Mouse (Mus musculus) liver, embryonic 14.5 days (tissue): ENCODE measurements around the gene Med27. TPM values are rescaled to one million over a fixed set of nuclear protein-coding genes. Genes with fewer than 3 reads are reported as not detected.

Experiments
- ATAC-seq: fragments of 200-750 bp; cut with Nextera tagmentation; 2 replicates; pipeline ENCODE4 v1.8.0; 2017; ENCODE audit warnings: moderate number of reproducible peaks, mild to moderate bottlenecking, moderate library complexity; ENCODE audit not compliant: insufficient read depth
- DNase-seq, 3 experiments: peaks; one replicate each; pipeline ENCODE4 v3.0.0-alpha.2; 2012 to 2013; ENCODE audit warnings: low read depth in 3 of 3, low spot score in 3 of 3
- H3K27ac ChIP-seq: fragments of 300-500 bp; sonication (generic); 2 replicates; pipeline ENCODE4 v1.5.1; 2014; ENCODE audit warnings: moderate library complexity, mild to moderate bottlenecking, control low read depth, inconsistent platforms
- H3K27me3 ChIP-seq: fragments of 300-500 bp; sonication (generic); 2 replicates; pipeline ENCODE4 v1.6.1; 2014; ENCODE audit warnings: mild to moderate bottlenecking, low read length, moderate library complexity; ENCODE audit not compliant: control insufficient read depth, insufficient read depth
- H3K36me3 ChIP-seq: fragments of 300-500 bp; sonication (generic); replicated peaks from 2 replicates; pipeline ENCODE4 v1.6.1; 2014; ENCODE audit warnings: low read depth; ENCODE audit not compliant: control insufficient read depth, insufficient read depth
- H3K4me1 ChIP-seq, 2 experiments: fragments of 200-500 bp in 1 of 2; fragments of 300-500 bp in 1 of 2; sonication (generic) in 1 of 2; replicated peaks; 2 replicates each; pipeline ENCODE4 v1.6.1; 2012 to 2014; ENCODE audit warnings: antibody characterized with exemption in 1 of 2, inconsistent platforms in 1 of 2, low read length in 1 of 2; ENCODE audit not compliant: control insufficient read depth in 2 of 2, insufficient read depth in 2 of 2
- H3K4me2 ChIP-seq: fragments of 300-500 bp; sonication (generic); 2 replicates; pipeline ENCODE4 v1.6.1; 2014; ENCODE audit warnings: low read depth, mild to moderate bottlenecking, control low read depth, moderate library complexity
- H3K4me3 ChIP-seq, 2 experiments: fragments of 200-500 bp in 1 of 2; fragments of 300-500 bp in 1 of 2; sonication (generic) in 1 of 2; 2 replicates each; pipeline ENCODE4 v1.5.1; 2012 to 2014; ENCODE audit warnings: low read depth in 2 of 2, low read length in 2 of 2, mild to moderate bottlenecking in 2 of 2, control low read depth in 1 of 2, inconsistent platforms in 1 of 2, moderate library complexity in 1 of 2; ENCODE audit not compliant: insufficient read depth in 1 of 2
- H3K9ac ChIP-seq: fragments of 300-500 bp; sonication (generic); replicated peaks from 2 replicates; pipeline ENCODE4 v1.6.1; 2014; ENCODE audit warnings: mild to moderate bottlenecking, control low read depth, moderate library complexity
- H3K9me3 ChIP-seq: fragments of 300-500 bp; sonication (generic); 2 replicates; pipeline ENCODE4 v1.6.1; 2016; ENCODE audit warnings: low read length, mixed read lengths; ENCODE audit not compliant: control insufficient read depth
- CTCF ChIP-seq: IDR thresholded peaks from 2 replicates; pipeline ENCODE4 v1.5.1; 2016; ENCODE audit warnings: antibody characterized with exemption, low read depth, control low read depth
- EP300 ChIP-seq: IDR thresholded peaks from 2 replicates; pipeline ENCODE4 v1.6.1; 2016; ENCODE audit warnings: antibody characterized with exemption, low read depth
- WGBS: fragments of 180-500 bp; shearing (Covaris S2); extraction: QIAGEN DNeasy Blood & Tissue Kit; methylation state at CpG from one replicate; pipeline ENCODE4 v1.1.7; 2014; ENCODE audit not compliant: insufficient replicate concordance; 5-methylcytosine and 5-hydroxymethylcytosine counted together
- polyA plus RNA-seq, 2 experiments: library from polyadenylated mRNA; depleted of rRNA in 1 of 2; stranded (reverse) in 1 of 2; unstranded in 1 of 2; fragments of >200 nt; fragmentation: Nextera tagmentation in 1 of 2; extraction: Ambion mirVana in 1 of 2; gene quantifications; 2 replicates each; pipeline versions ENCODE4 v1.2.1 to v1.2.3; 2012 to 2014

Gene Med27
- polyA plus RNA-seq (2012; rRNA removed) (15.0 TPM in 2 replicates), polyA plus RNA-seq (2014; fragmentation: Nextera tagmentation; extraction: Ambion mirVana) (16.5 and 17.0 TPM in 2 replicates)

DNA sequence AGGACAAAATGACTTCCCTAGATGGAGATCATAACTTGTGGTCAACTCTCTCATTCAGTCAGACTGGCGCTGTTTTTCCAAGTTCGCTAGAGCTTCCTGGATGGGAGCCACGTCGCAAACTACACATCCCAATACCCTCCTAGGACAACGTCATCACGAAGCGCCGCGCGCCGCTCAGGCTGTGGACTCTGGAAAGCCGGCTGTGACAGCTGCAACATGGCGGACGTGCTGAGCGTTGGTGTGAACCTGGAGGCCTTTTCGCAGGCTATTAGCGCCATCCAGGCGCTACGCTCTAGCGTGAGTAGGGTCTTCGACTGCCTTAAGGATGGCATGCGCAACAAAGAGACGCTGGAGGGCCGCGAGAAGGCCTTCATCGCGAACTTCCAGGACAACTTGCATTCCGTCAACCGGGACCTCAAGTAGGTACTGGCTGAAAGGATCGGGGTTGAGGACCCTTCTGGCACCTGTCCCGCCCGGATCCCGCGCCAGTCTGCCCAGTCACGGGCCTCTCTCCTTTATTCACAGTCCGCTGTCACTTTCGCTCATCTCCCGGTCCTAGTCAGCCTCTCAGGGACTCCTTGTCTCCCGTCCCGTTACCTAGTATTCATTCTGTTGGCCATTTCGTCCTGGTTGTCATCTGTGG, at the start of gene Med27:
Med27 (plus strand) TSS at position 191 of the 643 bp plus-strand sequence.
- Histone ChIP-seq H3K4me3 (peak within 1 kb of the TSS; percentile 85 to 95), H3K4me2 (peak within 1 kb of the TSS; percentile 86), H3K4me1 (peaks cover 2 to 7% of the 10 kb centered on the region in 2 experiments; a peak in 2 of 4 replicates), H3K27ac (no peak within 1 kb of the TSS), H3K36me3 (peaks cover under 1% of the 10 kb centered on the region; the same call in 1 of the 2 replicates), H3K27me3 (no peaks in the 10 kb centered on the region), H3K9ac (peak within 1 kb of the TSS; percentile 88), H3K9me3 (no peaks in the 10 kb centered on the region)
- 1% methylated on average over 41 of the region's 41 CpGs for WGBS
- TF ChIP-seq EP300 (no peak), CTCF (no peak)
- DNase-seq (peak; percentile 85 to 87 (median 87)), ATAC-seq (peak; percentile 97)

DNA sequence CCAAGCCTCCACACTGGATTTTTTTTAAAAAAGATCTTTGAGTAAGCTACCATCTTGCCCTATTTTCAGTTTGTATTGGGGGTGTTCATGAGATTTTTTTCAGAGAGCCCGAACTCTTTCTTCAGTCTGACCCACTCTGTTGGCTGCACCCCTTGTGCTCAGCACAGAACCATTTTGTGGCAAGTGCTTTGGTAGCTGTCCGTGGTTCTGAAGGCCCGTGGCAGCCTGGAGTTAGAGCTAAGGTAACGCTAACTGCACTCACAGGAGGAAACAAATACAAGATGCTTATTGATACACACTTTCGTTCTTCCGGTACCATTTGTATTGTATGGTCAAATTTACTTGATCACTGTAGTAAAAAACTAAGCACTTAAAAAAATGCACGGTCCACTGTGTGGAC, 36.7 kb upstream of the Med27 start:
- H3K36me3 ChIP-seq: no peaks in the 10 kb centered on the region
- no peak for TF ChIP-seq CTCF
- no peak for TF ChIP-seq EP300
- ATAC-seq: no peak
- no peak overlapping the region for H3K4me3 ChIP-seq
- H3K9ac ChIP-seq: no peak overlapping the region
- no peak overlapping the region for H3K4me2 ChIP-seq
- no peaks in the 10 kb centered on the region for H3K27me3 ChIP-seq
- H3K27ac ChIP-seq: no peak overlapping the region
- H3K9me3 ChIP-seq: no peaks in the 10 kb centered on the region
- 34% methylated on average over 7 of the region's 7 CpGs for WGBS
- no peaks in the 10 kb centered on the region for H3K4me1 ChIP-seq
- no peak for DNase-seq

DNA sequence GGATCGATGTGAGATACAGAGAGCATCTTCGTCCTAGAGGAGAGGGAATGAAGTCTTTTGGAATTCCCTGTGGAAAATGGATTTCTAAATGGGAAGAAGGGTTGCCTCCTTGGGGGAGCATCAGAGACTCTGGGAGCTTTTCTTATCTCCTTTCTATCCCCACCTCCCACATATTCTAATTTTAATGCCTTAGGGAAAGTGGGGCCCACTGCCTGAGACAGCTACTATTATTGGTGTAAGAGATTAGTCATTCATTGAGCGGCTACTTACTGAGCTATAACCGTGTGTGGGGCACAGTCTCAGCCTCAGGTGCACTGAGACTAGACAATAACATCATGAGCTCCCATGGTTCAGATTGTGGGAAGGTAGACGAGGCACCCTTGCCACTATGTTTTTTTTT, 34.6 kb upstream of the Med27 start:
- ATAC-seq (no peak), DNase-seq (no peak)
- Histone ChIP-seq H3K4me3 (no peak overlapping the region), H3K4me1 (no peaks in the 10 kb centered on the region), H3K4me2 (no peak overlapping the region), H3K27ac (no peak overlapping the region), H3K36me3 (no peaks in the 10 kb centered on the region), H3K9ac (no peak overlapping the region), H3K9me3 (no peaks in the 10 kb centered on the region), H3K27me3 (no peaks in the 10 kb centered on the region)
- TF ChIP-seq CTCF (no peak), EP300 (no peak)
- WGBS: 50% methylated on average over 5 of the region's 5 CpGs

DNA sequence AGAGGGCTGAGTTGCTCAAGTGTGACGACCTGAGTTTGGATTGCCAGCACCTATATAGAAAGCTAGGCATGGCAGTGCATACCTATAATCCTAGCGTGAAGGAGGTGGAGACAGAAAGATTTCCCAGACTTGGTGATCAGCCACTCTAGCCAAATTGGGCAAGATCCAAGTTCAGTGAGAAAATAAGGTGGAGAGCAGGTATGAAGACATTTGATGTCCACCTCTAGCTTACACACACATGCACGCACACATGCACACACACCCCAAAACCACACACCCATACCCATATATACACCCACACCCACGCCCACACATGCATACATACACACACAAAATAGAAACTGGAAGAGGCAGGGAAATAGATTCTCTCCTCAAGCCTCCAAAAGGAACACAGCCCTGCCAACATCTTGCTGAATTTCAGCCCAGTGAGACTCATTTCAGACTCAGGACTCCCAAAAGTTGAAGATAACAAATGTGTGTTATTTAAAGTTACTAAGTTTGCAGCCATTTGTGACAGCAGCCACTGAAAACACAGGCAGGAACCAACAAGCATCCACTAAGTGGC, 28.6 kb upstream of the Med27 start:
- Histone ChIP-seq H3K9me3 (no peaks in the 10 kb centered on the region), H3K4me2 (no peak overlapping the region), H3K4me3 (no peak overlapping the region), H3K9ac (no peak overlapping the region), H3K36me3 (no peaks in the 10 kb centered on the region), H3K4me1 (no peaks in the 10 kb centered on the region), H3K27me3 (no peaks in the 10 kb centered on the region), H3K27ac (no peak overlapping the region)
- no peak for DNase-seq
- 47% methylated on average over 4 of the region's 4 CpGs for WGBS
- TF ChIP-seq EP300: no peak
- no peak for TF ChIP-seq CTCF
- ATAC-seq: no peak

DNA sequence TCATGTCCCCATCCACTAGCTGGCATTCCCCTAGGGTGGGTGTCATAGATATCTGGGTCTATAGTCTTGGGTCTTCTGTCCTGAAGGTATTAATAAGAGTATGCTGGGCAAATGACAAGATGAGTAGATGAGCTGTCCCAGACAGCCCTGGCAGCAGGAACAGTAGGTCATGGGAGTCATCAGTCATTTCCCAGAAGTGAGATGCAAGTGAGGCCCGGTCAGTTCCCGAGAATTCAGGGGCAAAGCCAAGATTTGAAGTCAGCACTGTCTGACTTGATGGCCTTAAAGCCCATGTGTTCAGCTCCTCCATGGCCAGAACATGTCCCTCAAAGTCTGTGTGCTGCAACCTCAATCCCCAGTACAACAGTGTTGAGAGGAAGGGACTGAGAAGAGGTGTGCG, 28.0 kb upstream of the Med27 start:
- no peak for TF ChIP-seq EP300
- no peak for TF ChIP-seq CTCF
- no peak for DNase-seq
- Histone ChIP-seq H3K36me3 (no peaks in the 10 kb centered on the region), H3K27ac (no peak overlapping the region), H3K9me3 (no peaks in the 10 kb centered on the region), H3K27me3 (no peaks in the 10 kb centered on the region), H3K9ac (no peak overlapping the region), H3K4me2 (no peak overlapping the region), H3K4me1 (no peaks in the 10 kb centered on the region), H3K4me3 (no peak overlapping the region)
- ATAC-seq: no peak
- 73% methylated on average over 3 of the region's 3 CpGs for WGBS
